In genomic region chr2:123754220-123754619, GRCm38 (mm10) we compare ENCODE assay signal across 11 mouse cellular contexts.
DNase-seq lines count a peak whose midpoint lies in the region; ATAC-seq lines count a peak whose summit lies in the region.
"Had no signal": no experiment of that assay in that cellular context is flagged by ENCODE, and none has a peak within 500 bp of the region (broad histone marks: within the 10 kb centered on the region; RNA-seq: fewer than 3 reads in every experiment).

No protein-coding gene starts in this region.

- DNase-seq in kidney, postnatal 36 days, result no peak
- DNase-seq in urinary bladder, postnatal 14 days (ENCODE audit: low spot score), result no peak
- no peak for DNase-seq in layer of hippocampus, postnatal 10 days (ENCODE audit: low spot score in 2 of 2)
- DNase-seq in right cerebral cortex, postnatal 4 days, result no peak
- DNase-seq: thymus, postnatal 36 days had no signal

- H3K4me2 ChIP-seq in kidney, embryonic 15.5 days, result peak overlapping the region; percentile 42
- H3K4me2 ChIP-seq in forebrain, embryonic 13.5 days, result peak overlapping the region; percentile 41
- no peak overlapping the region for H3K4me2 ChIP-seq in intestine, embryonic 16.5 days (ENCODE audit: low read depth, low read length)
- H3K4me2 ChIP-seq in neural tube, embryonic 13.5 days, result peak overlapping the region; percentile 46

- ATAC-seq in kidney, embryonic 15.5 days (replicated peaks; ENCODE audit: low FRiP score), result no peak
- ATAC-seq in forebrain, embryonic 13.5 days, result peak; percentile 66; the same call in 1 of the 2 replicates
- no peak for ATAC-seq in intestine, embryonic 16.5 days
- no peak for ATAC-seq in neural tube, embryonic 13.5 days (ENCODE audit: low read depth)
- ATAC-seq: lung, postnatal 0 days had no signal

- 67% methylated on average over 7 of the region's 7 CpGs for WGBS in kidney, embryonic 15.5 days
- 73% methylated on average over 7 of the region's 7 CpGs for WGBS in forebrain, embryonic 13.5 days
- WGBS in intestine, embryonic 16.5 days, result 66% methylated on average over 7 of the region's 7 CpGs
- 76% methylated on average over 7 of the region's 7 CpGs for WGBS in neural tube, embryonic 13.5 days

- H3K9ac ChIP-seq in kidney, embryonic 15.5 days, result no peak overlapping the region
- H3K9ac ChIP-seq in forebrain, embryonic 13.5 days, result no peak overlapping the region
- H3K9ac ChIP-seq in intestine, embryonic 16.5 days (ENCODE audit: low read depth, low read length), result no peak overlapping the region
- H3K9ac ChIP-seq in neural tube, embryonic 13.5 days, result 0 out of 2 replicates have a peak overlapping the region, but pooled peaks have one; percentile 43

- no peaks in the 10 kb centered on the region for H3K36me3 ChIP-seq in kidney, embryonic 15.5 days
- H3K36me3 ChIP-seq in forebrain, embryonic 13.5 days (ENCODE audit: poor library complexity, severe bottlenecking), result no peaks in the 10 kb centered on the region
- no peaks in the 10 kb centered on the region for H3K36me3 ChIP-seq in intestine, embryonic 16.5 days (ENCODE audit: control insufficient read depth, insufficient read depth, low read length)
- H3K36me3 ChIP-seq in neural tube, embryonic 13.5 days, result no peaks in the 10 kb centered on the region

- no peaks in the 10 kb centered on the region for H3K4me1 ChIP-seq in kidney, embryonic 15.5 days
- H3K4me1 ChIP-seq in forebrain, embryonic 13.5 days, result no peaks in the 10 kb centered on the region
- H3K4me1 ChIP-seq in intestine, embryonic 16.5 days (ENCODE audit: control insufficient read depth, insufficient read depth, low read length), result no peaks in the 10 kb centered on the region
- no peaks in the 10 kb centered on the region for H3K4me1 ChIP-seq in neural tube, embryonic 13.5 days (replicated peaks)

- peak overlapping the region; percentile 21; the same call in 1 of the 2 replicates for H3K4me3 ChIP-seq in kidney, embryonic 15.5 days (replicated peaks)
- H3K4me3 ChIP-seq in forebrain, embryonic 13.5 days, result peak overlapping the region; percentile 28
- H3K4me3 ChIP-seq in intestine, embryonic 16.5 days (ENCODE audit: low read length), result peak overlapping the region; percentile 16
- H3K4me3 ChIP-seq in neural tube, embryonic 13.5 days, result peak overlapping the region; percentile 30
- H3K4me3 ChIP-seq: left cerebral cortex, adult 2 months had no signal

- H3K9me3 ChIP-seq in kidney, embryonic 15.5 days (replicated peaks), result no peaks in the 10 kb centered on the region
- H3K9me3 ChIP-seq in forebrain, embryonic 13.5 days (replicated peaks), result no peaks in the 10 kb centered on the region
- no peaks in the 10 kb centered on the region for H3K9me3 ChIP-seq in intestine, embryonic 16.5 days (ENCODE audit: control insufficient read depth, low read length)
- no peaks in the 10 kb centered on the region for H3K9me3 ChIP-seq in neural tube, embryonic 13.5 days

- no peak overlapping the region for H3K27ac ChIP-seq in kidney, embryonic 15.5 days
- no peak overlapping the region for H3K27ac ChIP-seq in forebrain, embryonic 13.5 days
- no peak overlapping the region for H3K27ac ChIP-seq in intestine, embryonic 16.5 days (ENCODE audit: low read length)
- no peak overlapping the region for H3K27ac ChIP-seq in neural tube, embryonic 13.5 days (replicated peaks)
- H3K27ac ChIP-seq: left cerebral cortex, adult 2 months had no signal

- H3K27me3 ChIP-seq in kidney, embryonic 15.5 days, result no peaks in the 10 kb centered on the region
- no peaks in the 10 kb centered on the region for H3K27me3 ChIP-seq in forebrain, embryonic 13.5 days
- H3K27me3 ChIP-seq in intestine, embryonic 16.5 days (replicated peaks; ENCODE audit: control insufficient read depth, insufficient read depth, low read length), result no peaks in the 10 kb centered on the region
- no peaks in the 10 kb centered on the region for H3K27me3 ChIP-seq in neural tube, embryonic 13.5 days
